Mouse (Mus musculus): ENCODE data around the gene Zup1.
"Not testable (repeated sequence)": the region's sequence is repeated elsewhere in the genome, so short reads cannot be mapped to it uniquely, and the experiment has no call there.

The Zup1 gene

DNA sequence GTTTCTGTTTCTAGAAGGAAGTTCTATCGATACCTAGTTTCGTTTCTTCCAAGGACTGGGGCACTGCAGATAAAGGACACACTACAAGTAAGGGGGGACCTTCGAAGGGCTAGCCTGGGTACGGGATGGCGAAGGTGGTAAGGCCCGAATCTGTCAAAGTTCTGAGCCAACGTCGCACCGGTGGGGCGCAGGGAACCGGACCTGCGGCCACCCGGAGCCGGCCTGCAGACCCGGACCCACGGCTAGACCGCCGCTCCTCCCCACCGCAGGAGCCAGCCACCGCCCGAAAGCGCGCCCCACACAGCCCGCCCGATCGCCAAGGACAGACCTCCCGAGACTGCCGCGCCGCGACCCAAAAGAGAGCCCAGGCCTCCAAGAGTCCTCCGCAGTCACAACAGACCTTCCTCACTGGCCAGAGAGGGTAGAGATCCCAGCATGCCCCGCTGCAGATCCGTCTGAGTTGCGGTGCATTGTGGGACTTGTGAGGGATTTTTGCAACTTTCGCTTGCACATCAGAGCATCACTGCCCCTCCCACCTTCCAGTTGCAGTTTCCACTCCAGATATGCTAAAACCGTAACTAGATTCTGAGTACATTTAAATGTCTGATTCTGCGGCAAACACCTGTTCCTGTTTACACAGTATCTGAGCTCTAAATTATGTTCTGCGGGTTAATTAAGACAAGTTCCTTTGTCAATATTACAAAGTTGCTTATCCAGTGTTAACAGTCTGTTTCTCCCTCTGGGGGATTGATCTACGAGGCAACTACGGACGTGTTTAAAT, at the start of gene Zup1:
Gene Zup1 (minus strand): TSS at position 467 of the 781 bp plus-strand sequence.
- peak; percentile 80 for DNase-seq (ENCODE audit: low spot score)

GRCm38 (mm10) chr10:33998397-33998796, 47.3 kb upstream of the Zup1 start:
- DNase-seq (ENCODE audit: low spot score) = no peak

GRCm38 (mm10) chr10:33996686-33997085, 45.6 kb upstream of the Zup1 start:
- DNase-seq (ENCODE audit: low spot score) = not testable (repeated sequence)

GRCm38 (mm10) chr10:33986771-33987170, 35.7 kb upstream of the Zup1 start:
- DNase-seq (ENCODE audit: low spot score) = peak; percentile 29

DNA sequence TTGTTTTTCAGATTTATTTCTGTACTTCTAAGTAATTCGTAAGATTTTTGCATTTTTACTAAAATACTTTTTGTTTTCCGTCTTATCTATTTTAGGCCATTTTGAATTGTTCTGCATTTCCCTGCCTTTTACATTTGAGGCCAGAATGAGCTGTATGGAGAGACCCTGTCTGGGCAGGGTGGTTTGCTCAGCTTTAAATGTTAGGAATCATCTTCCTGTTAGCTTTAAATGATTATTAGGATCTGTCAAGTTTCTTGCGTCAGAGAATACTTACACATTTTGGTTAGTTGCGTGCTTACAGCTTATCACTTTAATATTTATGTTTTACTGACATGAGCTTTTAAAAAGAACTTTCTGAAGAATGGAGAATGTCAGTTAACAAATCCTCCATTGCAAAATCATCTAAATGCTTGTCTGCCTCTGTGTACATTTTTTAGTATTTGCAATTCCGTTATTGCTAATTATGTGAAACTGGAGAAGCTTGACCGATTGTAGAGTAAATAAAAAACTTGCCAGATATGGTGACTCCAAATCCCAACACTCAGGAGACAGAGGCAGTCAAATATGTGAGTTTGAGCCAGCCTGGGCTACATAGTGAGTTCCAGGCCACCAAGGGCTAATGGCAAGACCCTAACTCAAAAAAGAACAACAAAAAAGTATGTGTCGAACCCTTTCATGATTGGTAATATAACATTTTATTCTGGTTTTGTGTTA, 23.9 kb upstream of the Zup1 start:
- DNase-seq (ENCODE audit: low spot score) = no peak

DNA sequence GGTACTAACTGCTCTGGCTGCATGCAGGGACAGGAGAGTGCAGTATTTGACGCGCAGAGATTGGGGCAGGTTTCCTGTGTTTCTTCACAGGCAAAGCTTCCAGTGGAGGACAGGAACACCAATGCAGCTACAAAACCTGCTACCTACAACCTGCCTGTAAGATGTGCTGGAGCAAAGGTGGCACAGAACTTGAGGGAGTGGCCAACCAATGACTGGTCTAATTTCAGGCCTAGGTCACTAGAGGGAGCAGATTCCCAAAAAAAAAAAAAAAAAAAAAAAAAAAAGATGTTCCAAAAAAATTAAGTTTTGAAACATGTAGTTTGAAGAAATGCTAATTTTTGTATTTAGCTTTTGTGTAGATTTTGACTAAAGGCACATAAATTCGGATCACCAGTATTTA, 1.4 kb upstream of the Zup1 start:
- DNase-seq (ENCODE audit: low spot score) = no peak

DNA sequence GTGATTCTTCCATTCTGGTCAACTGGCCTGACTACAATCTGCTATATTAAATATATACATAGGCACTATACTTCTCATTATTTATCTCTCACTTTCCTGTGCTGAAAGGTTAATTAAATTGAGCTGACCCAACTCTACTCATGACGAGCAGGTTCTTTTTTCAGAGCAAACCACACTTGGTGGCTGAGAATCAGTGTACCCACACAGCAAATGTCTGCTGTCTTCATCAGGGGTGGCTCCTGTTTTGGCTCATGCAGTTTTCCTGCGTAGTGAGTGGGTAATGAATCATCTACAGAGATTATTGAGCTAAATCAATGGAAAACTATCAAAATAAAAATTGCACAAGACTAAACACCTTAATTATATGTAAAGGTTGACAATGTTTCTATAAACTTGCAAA, 4.7 kb downstream of the Zup1 start:
- no peak for DNase-seq (ENCODE audit: low spot score)

- DNase-seq (ENCODE audit: low spot score) = no peak
Measured at GRCm38 (mm10) chr10:33945390-33945789, 5.7 kb downstream of the Zup1 start.

- DNase-seq (ENCODE audit: low spot score) = no peak
Measured at GRCm38 (mm10) chr10:33940702-33941101, 10.4 kb downstream of the Zup1 start.

DNA sequence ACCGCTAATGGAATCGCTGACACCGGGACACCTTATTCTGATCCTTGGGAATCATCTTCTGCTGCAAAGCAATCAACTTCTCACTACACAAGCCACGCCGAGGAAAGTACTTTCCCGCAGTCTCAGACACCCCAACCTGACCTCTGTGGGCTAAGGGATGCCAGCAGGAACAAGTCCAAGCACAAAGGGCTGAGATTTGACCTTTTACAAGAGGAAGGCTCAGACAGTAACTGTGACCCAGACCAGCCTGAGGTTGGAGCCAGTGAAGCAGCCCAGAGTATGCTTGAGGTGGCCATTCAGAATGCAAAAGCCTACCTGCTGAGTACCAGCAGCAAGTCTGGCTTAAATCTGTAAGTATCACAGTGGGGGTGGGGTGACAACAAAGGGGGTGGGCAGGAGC, 45.6 kb downstream of the Zup1 start:
- no peak for DNase-seq (ENCODE audit: low spot score)

- peak; percentile 39 for DNase-seq (ENCODE audit: low spot score)
Measured at GRCm38 (mm10) chr10:33904530-33905481, 46.3 kb downstream of the Zup1 start, which contains the start of gene Rsph4a. Gene Rsph4a, plus strand, starts transcription at chr10:33905111.

- DNase-seq (ENCODE audit: low spot score) = not testable (repeated sequence)
Measured at GRCm38 (mm10) chr10:33901520-33901919, 49.5 kb downstream of the Zup1 start.

DNA sequence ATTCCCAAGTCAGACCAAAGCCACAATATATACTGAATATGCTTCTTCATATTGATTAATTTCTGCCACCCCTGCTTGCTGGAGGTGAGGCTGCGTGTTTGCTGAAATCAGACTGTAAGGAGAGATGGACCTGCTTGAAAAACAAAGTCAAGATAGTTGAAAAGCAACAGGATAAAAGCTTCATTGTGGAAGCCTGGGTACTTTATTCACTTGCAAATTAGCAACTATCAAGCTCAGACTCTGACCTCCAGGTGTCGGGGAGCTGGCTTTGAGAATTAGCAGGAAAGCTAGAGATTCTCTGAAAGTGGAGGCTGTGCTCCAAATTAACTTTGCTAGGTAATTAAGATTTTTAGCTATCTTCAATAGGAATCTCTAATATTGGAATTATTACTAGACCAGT, 68.7 kb downstream of the Zup1 start:
- not testable (repeated sequence) for DNase-seq (ENCODE audit: low spot score)

DNA sequence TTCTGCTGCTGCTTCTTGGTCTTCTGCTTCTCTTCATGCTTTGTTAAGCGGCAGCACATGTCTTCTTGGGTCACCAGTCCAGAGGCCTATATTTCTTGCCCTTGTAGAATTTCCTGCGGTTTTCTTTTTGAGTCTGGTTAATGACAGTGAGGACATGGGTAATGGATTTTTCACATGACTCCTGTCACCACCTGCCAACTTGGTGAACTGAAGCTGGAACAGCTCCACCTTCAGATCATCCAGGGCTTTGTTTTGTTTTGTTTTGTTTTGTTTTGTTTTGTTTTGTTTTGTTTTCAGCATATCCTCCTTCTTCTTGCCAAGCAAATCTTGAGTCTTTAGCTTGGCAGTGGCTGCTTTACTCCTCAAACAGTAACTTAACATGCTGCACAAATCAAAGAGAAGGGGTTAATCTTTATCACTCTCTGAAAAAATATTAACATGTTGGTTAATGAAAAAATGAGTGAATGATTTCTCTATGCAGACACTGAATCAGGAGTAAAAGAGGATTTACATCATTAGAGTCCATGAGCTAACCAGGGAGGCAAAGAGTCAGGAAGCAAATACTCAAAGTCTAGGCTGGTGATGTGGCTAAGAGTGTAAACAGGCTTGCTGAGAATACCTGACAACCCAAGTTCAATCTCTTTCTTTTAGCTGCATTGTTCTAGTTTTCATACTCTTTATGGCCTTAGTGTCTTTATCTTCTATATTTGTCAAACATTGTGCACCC, 78.2 kb downstream of the Zup1 start:
- DNase-seq (ENCODE audit: low spot score) = no peak

- DNase-seq (ENCODE audit: low spot score) = no peak
Measured at GRCm38 (mm10) chr10:33870441-33870840, 80.6 kb downstream of the Zup1 start.
